Mouse (Mus musculus) lung, embryonic 16.5 days (tissue): ENCODE results near the gene Tomm40. TPM values are rescaled to one million over a fixed set of nuclear protein-coding genes. Genes with fewer than 3 reads are reported as not detected.

Experiments
- ATAC-seq: fragments of 200-750 bp; cut with Nextera tagmentation; 2 replicates; pipeline ENCODE4 v1.8.0; 2017; ENCODE audit warnings: low read depth, mild to moderate bottlenecking, moderate library complexity
- H3K27ac ChIP-seq: fragments of 300-500 bp; sonication (generic); 2 replicates; pipeline ENCODE4 v1.5.1; 2014; ENCODE audit warnings: mild to moderate bottlenecking, control low read depth, low read length
- H3K27me3 ChIP-seq: fragments of 300-500 bp; sonication (generic); 2 replicates; pipeline ENCODE4 v1.6.1; 2014; ENCODE audit warnings: low read depth, low read length, mixed read lengths; ENCODE audit not compliant: control insufficient read depth, insufficient read depth
- H3K36me3 ChIP-seq: fragments of 300-500 bp; sonication (generic); 2 replicates; pipeline ENCODE4 v1.6.1; 2014; ENCODE audit warnings: low read length; ENCODE audit not compliant: control insufficient read depth, insufficient read depth
- H3K4me1 ChIP-seq: fragments of 300-500 bp; sonication (generic); replicated peaks from 2 replicates; pipeline ENCODE4 v1.6.1; 2014; ENCODE audit warnings: low read length, mixed read lengths; ENCODE audit not compliant: control insufficient read depth, insufficient read depth
- H3K4me2 ChIP-seq: fragments of 300-500 bp; sonication (generic); 2 replicates; pipeline ENCODE4 v1.6.1; 2014; ENCODE audit warnings: low read depth, low read length, control low read depth
- H3K4me3 ChIP-seq: fragments of 300-500 bp; sonication (generic); 2 replicates; pipeline ENCODE4 v1.5.1; 2014; ENCODE audit warnings: mild to moderate bottlenecking, low read length, control low read depth
- H3K9ac ChIP-seq: fragments of 300-500 bp; sonication (generic); 2 replicates; pipeline ENCODE4 v1.6.1; 2014; ENCODE audit warnings: low read length, control low read depth
- H3K9me3 ChIP-seq: fragments of 300-500 bp; sonication (generic); 2 replicates; pipeline ENCODE4 v1.6.1; 2016; ENCODE audit warnings: low read length; ENCODE audit not compliant: control insufficient read depth
- WGBS: fragments of 180-500 bp; shearing (Covaris S2); extraction: QIAGEN DNeasy Blood & Tissue Kit; methylation state at CpG from one replicate; pipeline ENCODE4 v1.1.7; 2014; 5-methylcytosine and 5-hydroxymethylcytosine counted together
- polyA plus RNA-seq: library from polyadenylated mRNA; unstranded; fragments of >200 nt; fragmentation: Nextera tagmentation; extraction: Ambion mirVana; gene quantifications from 2 replicates; pipeline ENCODE4 v1.2.1, GENCODE M21; 2015

Tomm40 gene
- polyA plus RNA-seq, 1 experiment from 2014 or later, result 87.4 TPM

DNA sequence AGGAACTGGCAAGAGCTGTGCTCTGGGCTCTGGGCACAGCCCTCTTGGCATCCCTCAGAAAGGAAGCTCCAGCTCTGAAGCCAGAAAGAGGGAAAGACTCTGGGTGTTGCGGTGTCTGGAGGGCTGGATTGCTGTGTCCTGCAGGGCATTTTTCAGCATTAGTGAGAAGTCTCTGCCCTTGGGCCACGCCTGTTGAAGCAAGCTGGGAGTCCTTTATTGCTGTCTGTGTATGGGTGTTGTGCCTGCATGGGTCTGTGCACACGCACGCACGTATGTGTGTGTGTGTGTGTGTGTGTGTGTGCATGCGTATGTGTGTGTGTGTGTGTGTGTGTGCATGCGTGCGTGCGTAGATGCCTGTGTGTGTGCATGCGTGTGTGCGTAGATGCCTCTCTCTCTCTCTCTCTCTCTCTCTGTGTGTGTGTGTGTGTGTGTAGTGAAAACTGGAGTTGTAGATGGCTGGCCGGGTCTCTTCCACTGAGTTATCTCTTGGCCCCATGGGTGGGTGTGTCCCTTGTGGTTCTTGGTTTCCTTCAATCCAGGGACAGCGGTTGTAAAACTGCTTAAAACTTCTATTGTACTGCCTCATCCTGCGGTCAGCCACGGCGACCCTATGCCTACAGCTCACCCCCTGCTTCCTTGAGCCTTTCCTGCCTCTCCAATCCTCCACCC, 21.3 kb upstream of the Tomm40 start:
- H3K4me1 ChIP-seq, result peaks cover 6% of the 10 kb centered on the region
- no peaks in the 10 kb centered on the region for H3K9me3 ChIP-seq
- H3K36me3 ChIP-seq, result peaks cover 50% of the 10 kb centered on the region
- H3K9ac ChIP-seq, result no peak overlapping the region
- H3K4me3 ChIP-seq, result no peak overlapping the region
- 87% methylated on average over 16 of the region's 16 CpGs for whole genome bisulfite sequencing
- no peak overlapping the region for H3K27ac ChIP-seq
- no peaks in the 10 kb centered on the region for H3K27me3 ChIP-seq
- no peak overlapping the region for H3K4me2 ChIP-seq
- no peak for ATAC-seq

DNA sequence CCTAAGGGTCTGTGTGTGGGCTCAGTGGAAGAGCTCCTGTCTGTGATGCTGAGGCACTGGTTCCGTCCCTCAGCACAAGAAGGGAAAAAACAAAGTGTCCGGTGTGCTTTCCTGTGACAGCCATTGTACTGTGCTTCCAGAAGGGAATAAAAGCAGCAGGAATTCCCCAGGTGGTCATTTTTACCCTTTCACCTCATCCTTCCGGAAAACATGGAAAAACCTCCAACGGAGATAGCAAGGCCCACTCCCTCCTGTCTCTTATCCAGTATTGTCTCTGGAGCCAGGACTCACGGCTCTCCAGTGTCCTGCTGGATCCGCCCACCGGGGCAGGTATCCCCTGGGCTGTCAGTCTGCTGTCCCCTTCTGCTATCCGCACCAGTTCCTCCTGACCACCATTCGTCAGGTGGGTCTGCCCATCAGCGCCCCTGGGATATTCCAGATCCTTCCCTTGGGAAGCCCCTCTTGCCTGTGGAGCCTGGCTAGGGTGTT, 19.0 kb upstream of the Tomm40 start:
- ATAC-seq, result no peak
- no peak overlapping the region for H3K9ac ChIP-seq
- H3K4me1 ChIP-seq, result no peaks in the 10 kb centered on the region

DNA sequence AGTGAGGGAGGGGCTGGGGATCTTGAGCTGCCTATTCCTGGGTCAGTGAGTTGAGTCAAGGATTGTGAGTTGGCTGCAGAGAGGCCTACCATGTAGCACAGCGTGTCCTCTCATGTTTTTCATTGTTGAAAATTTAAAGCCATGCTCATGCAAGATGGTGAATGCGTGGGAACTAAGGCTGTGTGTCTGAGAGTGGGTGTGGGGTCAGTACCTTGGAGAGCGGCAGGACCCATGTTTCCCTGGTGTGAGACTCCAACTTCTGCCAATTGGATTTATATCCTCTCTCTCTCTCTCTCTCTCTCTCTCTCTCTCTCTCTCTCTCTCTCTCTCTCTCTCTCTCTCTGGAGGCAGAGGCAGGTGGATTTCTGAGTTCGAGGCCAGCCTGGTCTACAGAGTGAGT, 11.3 kb upstream of the Tomm40 start:
- Histone ChIP-seq H3K36me3 (peaks cover 70% of the 10 kb centered on the region), H3K4me3 (no peak overlapping the region), H3K9me3 (peaks cover 4% of the 10 kb centered on the region; the same call in 1 of the 2 replicates), H3K4me1 (no peaks in the 10 kb centered on the region; the same call in 1 of the 2 replicates), H3K4me2 (no peak overlapping the region), H3K27ac (no peak overlapping the region), H3K27me3 (no peaks in the 10 kb centered on the region), H3K9ac (no peak overlapping the region)
- ATAC-seq, result no peak
- 89% methylated on average over 4 of the region's 4 CpGs for WGBS

More for the DNA sequence above, 19.0 kb upstream of the Tomm40 start:
- 77% methylated on average over 10 of the region's 10 CpGs for WGBS
- no peaks in the 10 kb centered on the region for H3K27me3 ChIP-seq
- H3K4me2 ChIP-seq, result no peak overlapping the region
- H3K36me3 ChIP-seq, result peaks cover 62% of the 10 kb centered on the region
- H3K9me3 ChIP-seq, result no peaks in the 10 kb centered on the region
- no peak overlapping the region for H3K4me3 ChIP-seq
- no peak overlapping the region for H3K27ac ChIP-seq

DNA sequence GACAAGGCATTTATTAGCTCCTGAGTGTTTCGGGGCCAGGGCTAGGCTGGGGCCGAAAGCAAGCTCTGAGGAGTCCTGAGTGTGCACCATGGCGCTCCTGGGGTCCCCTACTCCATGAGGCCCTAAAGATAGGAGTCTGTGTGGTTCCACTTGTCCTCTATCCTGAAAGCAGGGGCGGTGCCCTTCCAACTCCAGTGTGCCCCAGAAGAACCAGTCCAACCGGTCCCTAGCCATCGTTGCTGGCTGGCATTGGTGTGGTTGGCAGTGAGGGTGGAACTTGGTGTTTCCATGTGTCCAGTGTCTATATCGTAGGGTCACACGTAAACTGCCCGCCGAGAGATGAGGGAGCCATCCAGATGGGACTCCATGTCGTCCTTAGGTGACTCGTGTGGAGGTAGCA, 8.9 kb upstream of the Tomm40 start:
- ATAC-seq, result peak; percentile 36; the same call in 1 of the 2 replicates
- Histone ChIP-seq H3K4me2 (no peak overlapping the region), H3K36me3 (peaks cover 69% of the 10 kb centered on the region), H3K27ac (0 out of 2 replicates have a peak overlapping the region, but pooled peaks have one; percentile 9), H3K9me3 (peaks cover 12% of the 10 kb centered on the region; the same call in 1 of the 2 replicates), H3K4me3 (no peak overlapping the region), H3K9ac (no peak overlapping the region), H3K27me3 (no peaks in the 10 kb centered on the region), H3K4me1 (no peaks in the 10 kb centered on the region; the same call in 1 of the 2 replicates)
- WGBS, result 86% methylated on average over 12 of the region's 12 CpGs

DNA sequence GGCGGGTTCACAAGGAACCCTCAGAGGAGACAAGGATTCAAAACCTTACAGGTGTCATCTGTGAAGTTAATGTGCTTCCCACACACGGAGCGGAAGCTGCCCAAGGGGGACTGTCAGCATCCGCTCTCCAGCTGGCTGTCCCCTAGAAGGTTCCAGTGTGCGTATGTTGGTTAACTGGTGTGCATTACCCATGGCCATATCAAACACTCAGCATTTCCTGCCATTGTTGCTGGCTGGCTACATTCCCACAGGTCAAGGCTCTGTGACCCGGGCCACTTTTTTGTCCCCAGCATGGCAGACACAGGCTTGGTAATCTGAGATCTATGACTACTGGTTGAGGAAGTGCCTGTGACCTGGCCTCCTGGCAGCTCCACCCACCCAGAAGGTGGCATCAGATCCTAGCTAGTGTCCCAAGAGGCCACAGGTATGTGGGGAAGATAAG, 7.5 kb upstream of the Tomm40 start:
- H3K36me3 ChIP-seq, result peaks cover 63% of the 10 kb centered on the region
- H3K4me1 ChIP-seq, result no peaks in the 10 kb centered on the region; the same call in 1 of the 2 replicates
- peak overlapping the region; percentile 54; the same call in 1 of the 2 replicates for H3K27ac ChIP-seq
- no peak overlapping the region for H3K9ac ChIP-seq
- H3K4me2 ChIP-seq, result no peak overlapping the region
- H3K9me3 ChIP-seq, result peaks cover 12% of the 10 kb centered on the region; the same call in 1 of the 2 replicates
- no peaks in the 10 kb centered on the region for H3K27me3 ChIP-seq
- WGBS, result 83% methylated on average over 6 of the region's 6 CpGs
- no peak overlapping the region for H3K4me3 ChIP-seq
- ATAC-seq, result peak; percentile 57

DNA sequence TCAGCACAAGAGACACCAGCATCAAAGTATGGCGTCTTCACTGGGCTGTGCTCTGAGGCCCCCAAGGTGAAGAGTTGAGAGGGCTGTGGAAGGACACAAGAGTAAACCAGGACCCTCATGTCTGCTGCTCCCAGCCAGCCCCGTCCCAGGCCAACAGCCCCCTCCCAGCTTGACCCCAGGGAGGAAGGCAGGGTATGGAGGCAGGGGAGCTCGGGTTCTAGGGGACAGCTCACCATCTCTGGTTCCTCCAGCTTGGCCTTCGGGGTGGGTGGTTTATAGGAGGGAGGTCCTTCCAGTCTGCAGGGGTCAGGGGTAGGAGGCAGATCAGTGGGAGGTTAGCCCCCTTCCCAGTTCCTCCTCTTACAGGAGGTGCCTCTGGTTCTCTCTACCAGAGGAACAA, 4.0 kb upstream of the Tomm40 start:
- 94% methylated on average over 4 of the region's 4 CpGs for WGBS
- Histone ChIP-seq H3K36me3 (peaks cover 39% of the 10 kb centered on the region), H3K27me3 (no peaks in the 10 kb centered on the region), H3K4me2 (no peak overlapping the region), H3K4me1 (peaks cover 12% of the 10 kb centered on the region), H3K9me3 (peaks cover 12% of the 10 kb centered on the region; the same call in 1 of the 2 replicates), H3K4me3 (no peak overlapping the region), H3K27ac (no peak overlapping the region), H3K9ac (no peak overlapping the region)
- no peak for ATAC-seq

DNA sequence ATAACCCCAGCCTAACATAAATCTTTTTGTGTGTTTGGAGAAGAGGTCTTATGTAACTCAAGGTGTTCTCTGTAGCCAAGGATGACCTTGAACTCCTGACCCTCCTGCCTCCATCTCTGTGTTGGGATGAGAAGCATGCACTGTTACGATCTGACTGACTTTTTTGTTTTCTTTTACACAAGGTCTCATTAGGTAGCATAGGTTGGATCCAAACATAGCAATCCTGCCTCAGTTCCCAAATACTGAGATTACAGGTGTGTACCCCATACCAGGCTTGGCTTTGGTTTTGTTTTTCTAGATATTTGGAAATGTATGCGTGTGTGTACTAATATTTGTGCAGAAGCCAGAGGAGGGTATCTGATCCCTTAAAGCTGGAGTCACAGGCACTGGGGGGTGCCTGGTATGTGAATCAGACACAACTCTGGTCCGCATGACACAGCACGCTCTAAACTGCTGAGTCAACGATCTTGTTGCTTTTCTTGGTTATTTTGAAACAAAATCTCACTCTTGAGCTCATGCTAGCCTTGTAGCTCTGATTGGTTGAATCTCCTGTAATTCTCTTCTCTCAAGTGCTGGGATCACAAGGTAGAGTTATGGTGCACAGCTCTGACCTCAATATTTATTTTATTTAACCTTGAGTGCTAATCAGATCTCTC, 3.2 kb upstream of the Tomm40 start:
- H3K9me3 ChIP-seq, result peaks cover 12% of the 10 kb centered on the region; the same call in 1 of the 2 replicates
- no peak overlapping the region for H3K4me2 ChIP-seq
- peaks cover 16% of the 10 kb centered on the region for H3K4me1 ChIP-seq
- H3K4me3 ChIP-seq, result no peak overlapping the region
- ATAC-seq, result no peak
- no peaks in the 10 kb centered on the region for H3K27me3 ChIP-seq
- H3K9ac ChIP-seq, result no peak overlapping the region
- H3K27ac ChIP-seq, result no peak overlapping the region
- peaks cover 36% of the 10 kb centered on the region for H3K36me3 ChIP-seq
- WGBS, result 92% methylated on average over 5 of the region's 5 CpGs

DNA sequence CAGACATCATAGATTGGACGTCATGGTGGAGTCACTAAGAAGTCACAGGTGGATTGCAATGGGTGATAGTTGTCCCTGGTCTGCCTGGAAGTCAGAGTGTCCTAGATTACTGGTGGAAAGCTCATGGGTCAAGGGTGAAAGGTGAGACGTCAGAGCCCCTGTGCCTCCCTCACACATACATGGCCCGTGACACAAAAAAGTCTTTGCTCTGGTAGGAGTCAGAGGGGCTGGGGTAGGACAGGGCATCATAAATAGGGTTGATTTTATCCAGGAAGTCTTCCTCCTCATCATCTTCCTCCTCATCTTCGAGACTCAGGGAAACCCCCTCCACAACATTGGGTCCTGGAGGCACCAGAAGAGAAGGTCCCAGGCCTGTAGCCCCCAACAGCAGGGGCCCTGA, 2.1 kb upstream of the Tomm40 start:
- Histone ChIP-seq H3K27ac (no peak overlapping the region), H3K4me2 (no peak overlapping the region), H3K27me3 (no peaks in the 10 kb centered on the region), H3K36me3 (peaks cover 30% of the 10 kb centered on the region), H3K9ac (no peak overlapping the region), H3K9me3 (peaks cover 12% of the 10 kb centered on the region; the same call in 1 of the 2 replicates), H3K4me3 (no peak overlapping the region), H3K4me1 (peaks cover 16% of the 10 kb centered on the region)
- whole genome bisulfite sequencing, result 89% methylated on average over 4 of the region's 4 CpGs
- ATAC-seq, result no peak

DNA sequence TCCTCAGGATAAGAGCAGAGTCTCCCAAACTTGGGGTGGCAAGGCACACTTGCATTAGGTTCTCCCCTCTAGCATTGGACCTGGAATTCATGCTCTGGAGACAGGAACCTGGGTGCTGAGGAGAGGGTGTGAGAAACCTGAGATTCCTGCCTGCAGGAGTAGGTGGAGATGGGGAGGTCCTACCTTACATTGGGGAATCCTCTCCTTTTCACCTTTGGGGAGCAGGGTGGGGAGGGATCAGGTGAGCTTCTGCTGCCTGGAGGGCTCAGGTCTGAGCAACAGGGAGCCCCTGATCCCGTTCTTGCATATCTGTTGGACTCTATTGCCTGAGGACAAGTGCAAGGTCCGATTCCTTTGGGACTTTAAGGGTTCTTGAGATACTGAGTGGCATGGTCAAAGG, 1.6 kb upstream of the Tomm40 start:
- Histone ChIP-seq H3K4me3 (no peak overlapping the region), H3K4me1 (peaks cover 16% of the 10 kb centered on the region), H3K27ac (no peak overlapping the region), H3K27me3 (no peaks in the 10 kb centered on the region), H3K9ac (no peak overlapping the region), H3K36me3 (peaks cover 30% of the 10 kb centered on the region), H3K9me3 (peaks cover 11% of the 10 kb centered on the region; the same call in 1 of the 2 replicates), H3K4me2 (no peak overlapping the region)
- WGBS, result 77% methylated on average over 2 of the region's 2 CpGs
- ATAC-seq, result no peak
